Mouse (Mus musculus) gastrocnemius, adult 18-20 months (tissue): Measurements from ENCODE around the gene Cr1l. TPM values are rescaled to one million over a fixed set of nuclear protein-coding genes. Genes with fewer than 3 reads are reported as not detected.

Experiments
- DNase-seq: peaks from one replicate; pipeline ENCODE4 v3.0.0; 2021; ENCODE audit warnings: low spot score
- long read RNA-seq, 2 experiments: library from polyadenylated mRNA; stranded (forward); transcript quantifications; one replicate each; pipeline ENCODE4 v2.0.0; 2021
- total RNA-seq, 2 experiments: library from RNA; stranded (reverse); gene quantifications; 2 replicates each; pipeline ENCODE4 v1.2.3; 2021

Cr1l gene
- total RNA-seq = 10 to 100 TPM; 30.6 to 31.9 TPM
- long read RNA-seq, experiment 1, transcript Cr1l-201 (10 exons, 1,651 nt) = major isoform, 5 of 26 reads
- long read RNA-seq, experiment 1, partial matches to known transcripts = 5 of 26 reads
- long read RNA-seq, experiment 1, other reads (novel, unspliced or antisense) = 14 of 26 reads
- long read RNA-seq, experiment 2, transcript Cr1l-201 (10 exons, 1,651 nt) = major isoform, 5 of 28 reads
- long read RNA-seq, experiment 2, partial matches to known transcripts = 1 of 28 reads
- long read RNA-seq, experiment 2, other reads (novel, unspliced or antisense) = 21 of 28 reads

DNA sequence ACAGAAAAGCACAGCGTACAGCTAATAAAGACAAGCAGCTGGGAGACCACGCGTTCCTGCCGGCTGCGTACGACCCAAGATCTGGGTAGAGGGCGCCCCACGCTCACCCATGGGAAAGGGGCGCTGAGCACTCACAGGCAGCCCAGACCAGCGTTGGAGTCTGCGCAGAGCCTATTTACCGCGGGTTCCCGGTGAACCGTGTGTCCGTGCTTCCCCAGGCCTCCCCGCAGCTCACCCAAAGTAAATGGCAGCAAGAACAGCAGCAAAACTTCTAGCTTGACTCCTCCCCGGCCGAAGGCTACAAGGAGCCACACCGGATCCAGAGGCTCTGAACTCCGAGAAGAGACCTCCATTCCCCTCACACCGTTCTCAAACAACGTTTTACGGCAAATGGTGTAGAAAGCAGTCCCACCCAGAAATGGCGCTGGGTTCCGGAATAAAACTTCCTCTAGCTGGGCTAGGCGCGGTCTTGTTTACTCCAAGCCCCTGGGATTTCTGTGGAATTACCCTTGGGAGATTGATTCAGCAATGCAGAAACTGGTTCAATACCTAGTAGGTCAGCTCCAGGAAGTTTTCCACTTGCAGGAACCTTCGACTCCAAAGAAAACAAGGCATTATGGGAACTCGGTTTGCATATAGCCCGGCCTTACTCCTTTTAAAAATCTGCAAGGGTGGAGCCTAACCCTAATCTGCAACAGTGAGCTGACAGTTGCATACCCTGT, at the start of gene Cr1l:
Cr1l (minus strand) TSS at position 634 of the 722 bp plus-strand sequence.
- DNase-seq = peak; percentile 86

DNA sequence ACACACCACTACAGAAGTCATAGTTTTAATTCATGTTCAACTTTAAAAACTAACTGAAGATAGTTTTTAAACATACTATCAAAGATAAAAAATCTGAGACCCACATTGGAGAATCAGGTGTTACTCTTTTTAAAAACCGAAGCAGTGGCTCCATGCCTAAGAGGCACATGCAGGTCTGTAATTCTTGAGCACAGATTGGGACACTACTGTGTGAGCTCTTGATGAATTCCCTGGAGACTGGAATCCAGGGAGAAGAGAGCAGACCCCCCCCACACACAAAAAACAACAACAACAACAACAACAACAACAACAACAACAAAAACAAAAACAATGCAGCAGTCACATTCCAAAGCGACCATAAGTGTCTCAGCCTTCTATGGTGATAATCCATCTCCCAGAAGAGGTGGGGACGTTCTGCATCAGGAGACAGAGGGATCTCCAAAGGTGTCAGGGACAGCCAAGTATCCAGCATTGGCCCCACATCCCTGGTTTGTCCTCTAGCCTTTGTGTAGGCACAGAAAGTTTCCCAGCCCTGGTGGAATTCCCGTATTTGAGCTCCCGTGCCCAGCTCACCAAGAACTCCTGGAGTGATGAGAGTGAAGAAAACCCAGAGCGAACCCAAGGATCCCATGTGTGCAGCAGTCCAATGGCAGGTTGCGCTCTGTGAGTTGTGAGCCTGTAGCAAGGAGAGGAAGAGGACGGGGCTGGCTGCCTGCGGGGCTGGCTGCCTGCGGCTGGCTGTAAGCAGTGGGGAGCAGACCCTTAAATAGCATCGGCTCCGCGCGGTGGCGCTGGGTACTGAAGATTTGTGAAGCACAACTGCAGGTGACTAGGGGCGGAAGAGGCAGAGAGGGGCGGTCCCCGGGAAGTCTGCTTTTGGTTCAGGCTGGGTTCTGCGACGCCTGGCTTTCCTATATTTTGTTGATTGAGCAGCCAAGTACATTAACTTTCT, 44.9 kb upstream of the Cr1l start, which contains the start of gene Cr2:
Cr2 (minus strand) TSS at position 737 of the 952 bp plus-strand sequence.
- peak; percentile 2 for DNase-seq

DNA sequence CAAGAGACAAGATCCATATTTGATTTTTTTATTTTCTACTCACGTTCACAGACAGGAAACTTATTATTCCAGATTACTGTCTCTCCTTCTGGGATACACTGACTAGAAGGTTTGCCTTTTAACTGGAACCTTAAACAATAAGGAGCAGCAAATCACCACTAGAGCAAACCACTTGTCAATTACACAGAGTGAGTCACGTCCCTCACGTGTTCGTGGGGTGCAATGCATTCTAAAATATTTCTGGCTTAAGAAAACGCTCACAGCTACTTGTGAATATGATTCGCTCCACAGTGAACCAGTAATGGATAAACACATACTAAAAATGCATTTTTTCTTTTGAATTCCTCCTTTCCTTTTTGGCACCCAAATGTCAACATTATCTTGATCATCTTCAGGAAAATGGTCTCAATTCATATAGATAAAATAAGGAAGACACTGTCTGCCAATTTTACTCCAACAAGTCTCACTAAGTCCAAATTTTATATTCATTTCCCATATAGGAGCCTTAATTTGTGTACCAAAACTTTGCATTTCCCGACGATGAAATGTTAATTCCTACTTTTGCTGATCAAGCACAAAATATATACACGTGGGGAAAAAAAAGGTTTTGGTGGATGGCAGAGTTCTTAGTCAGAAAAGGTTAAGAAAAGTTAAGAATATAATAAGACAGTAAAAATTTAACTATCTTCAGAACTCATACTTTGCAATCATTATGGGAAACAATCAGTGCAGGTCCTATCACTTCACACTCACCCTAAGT, 33.8 kb upstream of the Cr1l start:
- DNase-seq = no peak

DNA sequence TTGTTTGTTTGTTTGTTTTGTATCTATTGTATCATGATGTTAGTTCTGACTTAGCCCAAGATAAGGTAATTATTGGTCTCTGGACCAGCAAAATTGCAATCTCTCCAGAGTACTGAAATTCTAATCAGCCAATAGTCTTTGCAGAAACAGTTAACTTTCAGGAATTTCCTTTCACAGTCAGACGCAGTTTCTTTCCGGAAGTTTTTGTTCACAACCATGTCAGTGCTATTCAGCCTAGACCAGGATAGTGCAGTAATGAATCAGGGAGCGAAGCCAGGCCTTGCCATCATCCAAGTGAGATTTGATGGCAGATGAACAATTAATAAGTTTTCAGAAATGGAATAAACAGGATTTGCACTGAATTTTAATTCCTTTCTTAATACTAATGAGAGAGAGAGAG, 684 bp upstream of the Cr1l start:
- DNase-seq = no peak

DNA sequence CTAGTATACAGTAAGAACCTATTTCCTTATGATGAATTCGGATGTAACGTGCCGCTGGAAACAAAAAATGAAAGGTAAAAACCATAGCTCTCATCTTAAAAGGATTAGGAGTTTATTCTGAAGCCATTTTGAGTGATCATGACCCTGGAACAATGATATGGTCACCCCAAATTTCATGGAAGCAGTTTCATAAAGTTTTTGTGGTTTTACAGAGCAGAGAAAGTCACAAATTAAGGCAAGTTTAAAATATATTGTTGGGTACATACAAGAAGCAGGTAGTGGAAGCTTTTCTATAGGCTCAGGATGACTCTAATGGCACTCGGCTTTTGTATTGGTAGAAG, 259 bp upstream of the Cr1l start:
- DNase-seq = no peak

DNA sequence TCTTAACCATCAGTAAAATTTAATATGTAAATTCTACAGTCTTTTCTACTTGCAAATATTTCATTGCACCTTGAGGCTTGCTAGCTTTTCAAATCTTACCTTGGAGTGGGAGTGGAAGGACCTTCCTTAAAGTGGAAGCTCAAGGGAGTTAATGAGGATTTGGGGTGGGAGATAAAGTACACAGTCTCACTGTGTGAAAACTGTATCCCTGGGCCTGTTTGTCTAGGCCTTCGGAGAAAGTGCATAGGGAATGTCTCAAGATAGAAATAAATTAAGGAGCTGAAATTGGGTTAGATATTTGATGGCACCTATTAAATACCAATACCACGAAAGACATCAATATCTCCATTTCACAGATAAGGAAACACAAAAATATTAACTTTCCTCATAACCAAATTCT, 907 bp downstream of the Cr1l start:
- DNase-seq = no peak

DNA sequence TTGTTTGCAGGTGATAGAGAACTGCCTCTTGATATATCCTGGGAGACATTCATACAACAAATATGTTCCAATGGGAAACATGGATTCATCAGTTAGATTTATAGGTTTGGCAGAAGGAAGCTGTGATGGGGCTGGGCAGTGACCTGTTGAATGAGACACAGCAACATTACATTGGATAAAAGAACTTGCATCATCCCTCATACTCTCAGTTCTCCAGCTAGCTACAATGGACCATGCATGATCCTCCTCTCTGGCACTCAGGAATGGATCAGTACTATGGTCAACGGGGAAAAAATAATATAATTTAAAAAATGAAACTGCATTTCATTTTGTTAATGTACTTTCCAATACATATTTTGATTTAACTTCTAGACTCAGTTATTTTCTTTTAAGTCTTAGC, 1.5 kb downstream of the Cr1l start:
- DNase-seq = no peak

DNA sequence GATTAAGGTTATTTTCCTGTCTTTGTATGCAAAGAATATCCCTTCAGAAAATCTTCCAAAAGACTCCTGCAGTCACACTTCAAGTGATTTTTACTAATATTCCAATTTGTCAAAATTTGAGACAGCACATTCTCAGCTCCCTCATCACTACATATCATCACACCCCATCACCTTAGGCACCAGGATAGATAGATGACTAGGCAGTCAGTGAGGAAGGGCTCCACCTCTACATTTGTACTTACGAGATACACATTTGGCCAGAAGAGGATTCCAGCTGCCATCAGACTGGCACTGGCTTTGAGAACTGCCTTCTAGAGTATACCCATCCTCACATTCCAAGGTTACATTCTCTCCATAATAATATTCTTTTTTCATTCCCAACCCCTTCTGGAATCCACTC, 17.0 kb downstream of the Cr1l start:
- no peak for DNase-seq

DNA sequence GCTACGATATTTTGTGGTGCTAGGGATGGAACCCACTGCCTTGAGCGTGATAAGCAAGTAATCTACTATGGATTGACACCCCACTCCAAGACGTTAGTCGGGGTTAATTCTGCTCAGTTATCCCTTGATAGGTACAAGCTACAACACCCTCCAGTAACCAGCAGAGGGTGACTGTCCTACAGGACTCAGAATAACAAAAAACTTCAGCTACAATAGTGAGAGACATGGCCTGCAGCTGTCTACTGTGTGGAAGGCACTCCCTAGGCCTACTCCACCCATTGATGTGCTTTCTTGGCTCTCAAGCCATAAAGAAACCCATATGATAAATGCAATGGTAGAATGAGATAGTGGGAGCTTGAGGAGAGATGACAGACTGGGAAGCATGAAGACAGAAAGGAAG, 17.8 kb downstream of the Cr1l start:
- no peak for DNase-seq

DNA sequence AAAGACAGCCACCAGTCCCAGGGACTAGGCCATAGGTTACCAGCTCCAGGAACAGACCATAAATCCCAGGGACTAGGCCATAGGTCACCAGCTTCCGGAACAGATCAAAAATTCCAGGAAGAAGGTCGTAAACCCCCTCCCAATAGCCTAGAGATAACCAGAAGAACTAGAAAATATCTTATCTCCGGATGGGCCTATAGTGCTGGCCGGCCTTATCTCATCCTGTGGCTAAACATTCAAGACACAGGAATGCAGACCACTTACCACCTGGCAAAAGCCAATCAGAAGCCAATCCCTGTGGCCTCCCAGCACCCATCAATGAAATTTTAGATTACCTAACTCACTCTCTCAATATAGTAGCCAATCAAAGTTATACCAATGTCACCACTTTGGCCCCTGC, 30.7 kb downstream of the Cr1l start:
- DNase-seq = no peak

DNA sequence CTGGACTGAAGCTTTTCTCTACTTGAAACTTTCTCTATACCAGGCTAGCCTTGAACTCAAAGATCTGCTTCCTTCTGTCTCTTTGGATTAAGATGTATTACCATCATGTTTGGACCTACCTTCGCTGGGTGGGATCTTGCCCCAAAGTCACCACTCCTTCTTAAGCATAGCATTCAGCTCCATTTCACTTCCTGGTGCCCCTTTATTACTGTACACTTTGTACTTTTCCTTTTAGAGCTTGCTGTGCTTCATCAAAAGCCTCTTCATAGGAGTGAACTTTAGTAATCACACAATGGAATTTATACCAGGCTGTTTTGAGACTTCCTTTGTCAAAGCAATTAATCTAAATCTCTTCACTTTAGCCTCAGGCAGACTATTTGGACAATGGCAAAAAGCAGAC, 33.4 kb downstream of the Cr1l start:
- DNase-seq = no peak

DNA sequence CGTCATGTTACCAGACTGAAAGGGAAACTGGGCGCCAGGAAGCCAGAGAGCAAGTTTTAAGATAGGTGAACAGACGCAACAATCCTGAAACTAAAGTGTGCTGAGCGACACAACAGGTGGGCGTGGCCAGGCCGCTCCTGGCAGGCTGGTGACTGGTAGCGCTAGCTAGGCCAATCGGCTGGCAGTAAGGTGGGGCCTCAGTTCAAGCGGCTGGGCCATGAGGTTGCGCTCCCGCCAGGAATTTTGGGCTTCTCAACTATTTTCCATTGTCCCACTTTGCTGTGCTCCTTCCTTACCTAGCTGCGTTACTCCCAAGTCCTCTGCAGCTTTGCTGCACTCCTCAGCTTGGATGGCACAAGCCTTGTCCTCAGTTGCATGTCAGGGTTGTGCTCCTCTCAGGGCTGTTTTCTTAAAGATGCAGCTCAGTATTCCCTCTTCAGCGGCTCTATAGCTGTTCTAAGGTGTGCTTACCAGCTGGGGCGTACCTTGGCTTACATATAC, 39.1 kb downstream of the Cr1l start, which contains the start of gene Cd46:
Cd46 (minus strand) TSS at position 30 of the 501 bp plus-strand sequence.
- DNase-seq = peak; percentile 44

DNA sequence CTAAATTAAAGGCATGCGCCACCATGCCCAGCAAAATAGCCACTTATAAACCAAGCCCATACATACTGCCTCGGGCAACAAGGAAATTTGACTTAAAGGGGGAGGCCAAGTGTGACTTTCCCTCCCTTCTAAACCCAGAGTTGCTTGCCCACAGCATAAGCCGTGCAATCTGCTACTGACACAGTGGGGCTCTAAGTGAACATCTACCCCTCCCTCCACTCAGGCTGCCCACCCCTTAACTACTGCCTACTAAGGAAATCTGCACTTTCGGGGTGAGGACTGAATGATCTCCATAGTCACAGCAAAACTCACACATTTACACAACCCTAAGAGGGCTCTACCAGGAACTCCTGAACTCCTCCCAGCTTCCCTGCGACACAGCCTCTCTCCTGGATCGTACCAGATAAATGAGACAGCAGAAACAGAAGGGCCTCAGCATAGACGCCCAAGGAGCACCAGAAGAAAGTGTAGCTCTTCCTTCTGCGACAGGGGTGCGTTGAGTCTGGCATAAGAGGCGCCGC, 39.6 kb downstream of the Cr1l start:
- no peak for DNase-seq

DNA sequence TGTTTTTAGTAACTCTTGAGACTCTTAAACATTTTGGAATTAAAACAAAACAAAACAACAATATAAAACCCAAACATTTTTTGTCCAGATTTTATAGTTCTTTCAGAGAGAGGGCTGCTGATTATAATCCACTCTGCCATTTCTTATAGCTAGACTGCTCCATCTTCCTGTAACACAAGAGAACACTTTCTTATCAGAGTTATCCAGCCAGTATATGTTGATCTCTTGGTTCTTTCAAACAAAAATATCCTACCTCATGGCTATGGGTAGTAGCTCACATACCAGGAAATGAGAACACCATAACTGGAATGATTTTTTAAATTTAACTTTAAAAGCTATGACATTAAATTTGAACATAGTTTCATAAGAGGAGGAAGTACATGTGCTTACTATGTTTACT, 49.2 kb downstream of the Cr1l start:
- no peak for DNase-seq

Other genes with a start within 250 kb of the Cr1l start
- gene Cd34, start 192.8 kb downstream of the Cr1l start, total RNA-seq = 10 to 100 TPM; 26.6 to 37.0 TPM
- 1 to 10 TPM; 1.1 to 1.4 TPM for gene Cd46, start 39.3 kb downstream of the Cr1l start, total RNA-seq
- not detected for gene Cr2, start 45.1 kb upstream of the Cr1l start, total RNA-seq